Mouse (Mus musculus) limb, embryonic 10.5 days (tissue): ENCODE results near the gene Alox12b. TPM values are rescaled to one million over a fixed set of nuclear protein-coding genes. Genes with fewer than 3 reads are reported as not detected.

Source experiments
- DNase-seq: peaks from one replicate; pipeline ENCODE4 v3.0.0-alpha.2; 2017; ENCODE audit warnings: low spot score
- H3K27ac ChIP-seq: fragments of 300-500 bp; sonication (generic); 2 replicates; pipeline ENCODE4 v1.5.1; 2016; ENCODE audit warnings: mild to moderate bottlenecking
- H3K27me3 ChIP-seq: fragments of 300-500 bp; sonication (generic); 2 replicates; pipeline ENCODE4 v1.6.1; 2016; ENCODE audit warnings: low read depth, mild to moderate bottlenecking; ENCODE audit not compliant: poor library complexity, severe bottlenecking
- H3K36me3 ChIP-seq: fragments of 300-500 bp; sonication (generic); 2 replicates; pipeline ENCODE4 v1.6.1; 2016; ENCODE audit warnings: mild to moderate bottlenecking, moderate library complexity
- H3K4me1 ChIP-seq: fragments of 300-500 bp; sonication (generic); 2 replicates; pipeline ENCODE4 v1.6.1; 2016
- H3K4me3 ChIP-seq: fragments of 300-500 bp; sonication (generic); 2 replicates; pipeline ENCODE4 v1.5.1; 2016; ENCODE audit warnings: mild to moderate bottlenecking, moderate library complexity
- H3K9me3 ChIP-seq: fragments of 300-500 bp; sonication (generic); replicated peaks from 2 replicates; pipeline ENCODE4 v1.6.1; 2016; ENCODE audit warnings: mild to moderate bottlenecking
- WGBS: fragments of 180-500 bp; shearing (Covaris S2); methylation state at CpG from one replicate; pipeline ENCODE4 v1.1.7; 2016; 5-methylcytosine and 5-hydroxymethylcytosine counted together
- polyA plus RNA-seq: library from polyadenylated mRNA; unstranded; fragments of >200 nt; fragmentation: Nextera tagmentation; extraction: Ambion mirVana; gene quantifications from 2 replicates; pipeline ENCODE4 v1.2.1, GENCODE M21; 2016

The Alox12b gene
- 0.05 TPM in 1 of 2 replicates, not detected in the other for polyA plus RNA-seq

DNA sequence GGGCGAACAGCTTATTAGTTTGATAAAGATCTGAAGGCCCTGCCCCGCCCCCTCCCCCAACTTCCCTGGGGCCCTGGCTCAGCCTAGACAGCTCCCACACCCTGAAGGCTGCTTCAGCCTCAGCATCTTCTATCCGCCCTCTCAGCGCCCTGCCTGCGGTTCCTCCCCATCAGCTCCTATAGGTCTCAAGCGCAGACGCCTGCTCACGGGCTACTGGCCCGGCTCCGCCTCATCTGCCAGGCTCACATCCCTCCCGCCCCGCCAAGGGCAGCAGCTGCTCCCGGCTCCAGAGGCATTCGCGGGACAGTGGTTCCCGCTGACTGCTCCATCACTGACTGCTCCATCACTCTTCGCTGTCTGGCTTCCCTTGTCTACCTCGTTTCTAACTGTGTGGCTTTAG lies at the start of gene Alox12b:
Alox12b (plus strand) TSS at position 190 of the 400 bp plus-strand sequence.
- Histone ChIP-seq H3K27ac (no peak within 1 kb of the TSS), H3K4me3 (peak within 1 kb of the TSS; percentile 39), H3K4me1 (peaks cover 11% of the 10 kb centered on the region), H3K36me3 (no peaks in the 10 kb centered on the region), H3K27me3 (peaks cover 76% of the 10 kb centered on the region), H3K9me3 (no peaks in the 10 kb centered on the region)
- WGBS = 2% methylated on average over 18 of the region's 18 CpGs
- peak; percentile 57 for DNase-seq

GRCm38 (mm10) chr11:69107676-69108075 lies 49.1 kb upstream of the Alox12b start:
- Histone ChIP-seq H3K9me3 (no peaks in the 10 kb centered on the region), H3K27me3 (peaks cover 2% of the 10 kb centered on the region; the same call in 1 of the 2 replicates), H3K4me1 (peaks cover 26% of the 10 kb centered on the region), H3K36me3 (peaks cover 70% of the 10 kb centered on the region), H3K27ac (no peak overlapping the region), H3K4me3 (peak overlapping the region; percentile 19; the same call in 1 of the 2 replicates)
- no peak for DNase-seq
- WGBS = 90% methylated on average over 11 of the region's 11 CpGs

DNA sequence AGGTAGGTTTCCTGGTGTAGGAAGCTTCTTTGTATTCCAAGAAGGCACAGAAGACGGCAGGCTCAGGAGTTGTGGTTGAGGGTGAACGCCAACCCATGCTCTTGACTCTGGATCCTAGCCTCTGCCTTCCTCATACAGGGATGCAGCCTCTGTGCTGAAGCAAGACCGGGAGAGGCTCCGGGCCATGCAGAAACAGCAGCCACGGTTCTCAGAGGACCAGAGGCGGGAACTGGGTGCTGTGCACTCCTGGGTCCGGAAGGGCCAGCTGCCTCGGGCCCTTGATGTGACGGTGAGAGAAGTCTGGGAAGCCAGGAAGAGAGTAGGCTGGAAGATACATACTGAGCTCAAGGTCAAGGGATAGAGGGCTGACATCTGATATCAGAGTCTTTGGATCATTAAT lies 48.6 kb upstream of the Alox12b start:
- peaks cover 26% of the 10 kb centered on the region for H3K4me1 ChIP-seq
- 93% methylated on average over 9 of the region's 9 CpGs for WGBS

DNA sequence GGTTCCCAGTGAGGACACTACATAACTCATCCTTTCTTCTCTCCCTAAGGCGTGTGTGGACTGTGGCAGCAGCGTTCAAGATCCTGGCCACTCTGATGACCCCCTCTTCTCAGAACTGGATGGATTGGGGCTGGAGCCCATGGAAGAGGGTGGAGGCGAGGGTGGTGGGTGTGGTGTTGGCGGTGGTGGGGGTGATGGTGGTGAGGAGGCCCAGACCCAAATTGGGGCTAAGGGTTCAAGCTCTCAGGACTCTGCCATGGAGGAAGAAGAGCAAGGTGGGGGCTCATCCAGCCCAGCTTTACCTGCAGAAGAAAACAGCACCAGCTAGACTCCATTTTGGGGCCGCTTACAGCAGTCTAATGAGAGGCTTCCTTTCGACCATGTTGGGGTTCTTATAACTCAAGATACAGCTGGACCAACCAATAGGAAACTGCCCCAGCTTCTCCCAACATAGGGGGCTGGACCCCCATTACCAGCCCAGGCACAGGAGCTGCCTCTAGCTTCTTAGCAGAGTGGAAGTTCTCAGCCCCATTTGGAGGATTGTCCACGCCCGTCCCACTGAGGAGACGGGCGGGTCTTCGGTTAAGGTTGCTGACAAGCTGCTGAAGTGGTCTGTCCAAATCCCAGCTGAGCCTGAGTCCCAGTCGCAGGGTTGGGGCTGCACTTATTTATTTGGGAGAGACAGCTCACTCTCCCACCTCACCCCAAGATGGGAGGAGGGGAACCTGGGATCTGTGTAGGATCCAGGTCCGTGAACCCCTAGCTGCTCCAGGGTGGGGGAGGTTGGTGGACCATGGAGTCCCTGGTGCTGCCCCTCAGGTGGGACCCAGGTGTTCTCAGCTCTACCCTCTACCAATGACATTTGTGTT lies 47.5 kb upstream of the Alox12b start:
- H3K9me3 ChIP-seq = no peaks in the 10 kb centered on the region
- no peak for DNase-seq
- peak overlapping the region; percentile 8; the same call in 1 of the 2 replicates for H3K4me3 ChIP-seq
- H3K4me1 ChIP-seq = peaks cover 26% of the 10 kb centered on the region
- peaks cover 15% of the 10 kb centered on the region; the same call in 1 of the 2 replicates for H3K27me3 ChIP-seq
- H3K36me3 ChIP-seq = peaks cover 54% of the 10 kb centered on the region
- no peak overlapping the region for H3K27ac ChIP-seq
- 83% methylated on average over 13 of the region's 13 CpGs for WGBS

More for the DNA sequence above, 48.6 kb upstream of the Alox12b start:
- Histone ChIP-seq H3K27ac (no peak overlapping the region), H3K27me3 (peaks cover 8% of the 10 kb centered on the region; the same call in 1 of the 2 replicates), H3K4me3 (0 out of 2 replicates have a peak overlapping the region, but pooled peaks have one; percentile 19), H3K9me3 (no peaks in the 10 kb centered on the region), H3K36me3 (peaks cover 64% of the 10 kb centered on the region)
- DNase-seq = no peak

DNA sequence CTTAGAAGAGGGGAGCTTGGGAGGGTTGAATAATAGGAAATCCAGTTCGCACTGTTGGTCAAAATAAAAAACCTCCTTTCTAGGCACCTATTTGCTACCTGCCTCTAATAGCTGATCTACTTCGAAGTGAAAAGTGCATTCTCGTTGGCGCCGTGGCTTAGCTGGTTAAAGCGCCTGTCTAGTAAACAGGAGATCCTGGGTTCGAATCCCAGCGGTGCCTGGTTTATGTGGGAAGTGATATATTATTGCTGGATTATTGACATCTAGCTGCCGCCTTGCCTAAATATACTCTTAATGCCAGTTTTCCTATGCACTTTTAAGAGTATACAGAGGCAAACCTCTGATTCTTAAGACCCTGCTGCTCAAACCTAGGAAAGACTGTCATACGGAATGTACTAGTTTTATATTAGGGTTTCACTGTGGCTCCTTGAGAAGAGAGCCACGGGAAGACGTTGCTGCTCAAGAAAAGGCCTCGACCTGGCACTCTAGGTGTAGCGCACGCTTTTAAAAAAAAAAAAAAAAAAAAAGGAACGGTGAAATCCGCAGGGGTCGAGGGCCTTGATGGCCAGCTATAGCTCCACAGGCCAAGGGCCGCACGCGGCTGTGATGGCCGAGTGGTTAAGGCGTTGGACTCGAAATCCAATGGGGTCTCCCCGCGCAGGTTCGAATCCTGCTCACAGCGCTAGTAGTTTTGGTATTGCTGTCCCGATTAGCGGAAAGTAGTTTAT lies 46.3 kb upstream of the Alox12b start:
- peak overlapping the region; percentile 62 for H3K4me3 ChIP-seq
- H3K36me3 ChIP-seq = peaks cover 42% of the 10 kb centered on the region
- H3K4me1 ChIP-seq = peaks cover 26% of the 10 kb centered on the region
- DNase-seq = peak; percentile 99
- WGBS = under 1% methylated on average over 30 of the region's 30 CpGs
- peaks cover 22% of the 10 kb centered on the region for H3K27me3 ChIP-seq
- no peaks in the 10 kb centered on the region for H3K9me3 ChIP-seq
- H3K27ac ChIP-seq = peak overlapping the region; percentile 76

- H3K36me3 ChIP-seq = peaks cover 34% of the 10 kb centered on the region
- WGBS = 7% methylated on average over 21 of the region's 21 CpGs
- peaks cover 29% of the 10 kb centered on the region for H3K27me3 ChIP-seq
- peaks cover 26% of the 10 kb centered on the region for H3K4me1 ChIP-seq
- no peaks in the 10 kb centered on the region for H3K9me3 ChIP-seq
- H3K27ac ChIP-seq = peak overlapping the region; percentile 76
- peak; percentile 49 for DNase-seq
- peak overlapping the region; percentile 62 for H3K4me3 ChIP-seq
Measured at GRCm38 (mm10) chr11:69111051-69111810, 45.6 kb upstream of the Alox12b start.

GRCm38 (mm10) chr11:69111865-69112264 lies 44.9 kb upstream of the Alox12b start:
- peak overlapping the region; percentile 76 for H3K27ac ChIP-seq
- WGBS = 61% methylated on average over 4 of the region's 4 CpGs

DNA sequence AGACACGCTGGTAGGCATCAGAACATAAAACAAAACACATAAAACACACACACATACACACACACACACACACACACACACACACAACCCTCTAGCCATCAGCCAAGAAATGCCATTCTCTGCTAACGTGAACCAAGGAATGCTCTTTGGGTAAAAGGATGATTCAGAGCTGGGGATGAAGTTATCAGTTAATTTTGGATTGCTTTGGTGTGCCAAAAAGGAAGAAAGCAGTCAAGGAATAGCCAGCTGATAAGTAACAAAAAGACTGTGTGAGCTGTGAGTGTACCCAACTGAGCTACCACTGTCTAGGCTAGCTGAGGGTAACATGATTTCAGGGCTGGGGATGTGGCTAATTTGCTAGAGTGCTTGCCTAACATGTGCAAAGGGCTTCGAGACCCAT lies 42.8 kb upstream of the Alox12b start:
- Histone ChIP-seq H3K36me3 (peaks cover 6% of the 10 kb centered on the region), H3K4me1 (peaks cover 38% of the 10 kb centered on the region), H3K4me3 (no peak overlapping the region), H3K9me3 (no peaks in the 10 kb centered on the region), H3K27me3 (peaks cover 41% of the 10 kb centered on the region), H3K27ac (no peak overlapping the region)
- DNase-seq = no peak
- 78% methylated on average over 3 of the region's 3 CpGs for WGBS

More at GRCm38 (mm10) chr11:69111865-69112264, 44.9 kb upstream of the Alox12b start:
- H3K9me3 ChIP-seq = no peaks in the 10 kb centered on the region
- peak overlapping the region; percentile 62; the same call in 1 of the 2 replicates for H3K4me3 ChIP-seq
- DNase-seq = no peak
- peaks cover 28% of the 10 kb centered on the region for H3K36me3 ChIP-seq
- peaks cover 36% of the 10 kb centered on the region for H3K27me3 ChIP-seq
- peaks cover 26% of the 10 kb centered on the region for H3K4me1 ChIP-seq

- whole genome bisulfite sequencing = 86% methylated on average over 3 of the region's 3 CpGs
- peaks cover 41% of the 10 kb centered on the region for H3K27me3 ChIP-seq
Measured at GRCm38 (mm10) chr11:69114621-69115020, 42.2 kb upstream of the Alox12b start.

DNA sequence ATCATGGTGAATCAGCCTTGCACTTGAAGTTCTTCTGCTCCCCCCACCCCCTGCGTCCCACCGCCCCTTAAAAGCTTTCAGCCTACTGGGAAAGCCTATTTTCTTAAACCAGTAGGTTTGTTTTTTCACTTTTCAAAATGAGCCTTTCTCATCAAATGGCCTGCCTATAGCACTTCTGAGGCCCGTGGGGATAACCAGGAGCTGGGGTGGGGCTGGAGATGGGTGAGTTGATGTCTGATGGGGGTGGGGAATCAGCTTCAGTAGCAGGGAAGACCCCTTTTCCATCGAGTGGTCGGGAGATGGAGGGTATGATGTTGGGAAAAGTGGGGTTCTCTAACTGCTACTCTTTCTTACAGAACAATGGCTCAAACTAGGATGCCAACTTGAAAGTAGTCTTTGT lies 39.9 kb upstream of the Alox12b start:
- peak overlapping the region; percentile 24; the same call in 1 of the 2 replicates for H3K4me3 ChIP-seq
- no peak for DNase-seq
- no peaks in the 10 kb centered on the region for H3K36me3 ChIP-seq
- no peak overlapping the region for H3K27ac ChIP-seq
- H3K27me3 ChIP-seq = peaks cover 57% of the 10 kb centered on the region
- WGBS = 45% methylated on average over 5 of the region's 5 CpGs
- no peaks in the 10 kb centered on the region for H3K9me3 ChIP-seq
- H3K4me1 ChIP-seq = peaks cover 48% of the 10 kb centered on the region

More at GRCm38 (mm10) chr11:69114621-69115020, 42.2 kb upstream of the Alox12b start:
- no peak for DNase-seq
- no peak overlapping the region for H3K4me3 ChIP-seq
- H3K4me1 ChIP-seq = peaks cover 38% of the 10 kb centered on the region
- H3K9me3 ChIP-seq = no peaks in the 10 kb centered on the region
- H3K27ac ChIP-seq = no peak overlapping the region
- 0 out of 2 replicates have a peak, but pooled peaks cover under 1% of the 10 kb centered on the region for H3K36me3 ChIP-seq

- no peaks in the 10 kb centered on the region for H3K36me3 ChIP-seq
- H3K4me1 ChIP-seq = peaks cover 53% of the 10 kb centered on the region
- under 1% methylated on average over 45 of the region's 45 CpGs for WGBS
- peaks cover 51% of the 10 kb centered on the region for H3K27me3 ChIP-seq
- peak overlapping the region; percentile 82 for H3K27ac ChIP-seq
- H3K9me3 ChIP-seq = no peaks in the 10 kb centered on the region
- DNase-seq = peak; percentile 78
- H3K4me3 ChIP-seq = peak overlapping the region; percentile 88
Measured at GRCm38 (mm10) chr11:69117737-69118695, 38.8 kb upstream of the Alox12b start.
